Mouse (Mus musculus) CH12.LX (cell line): ENCODE measurements around the gene Phb. TPM values are rescaled to one million over a fixed set of nuclear protein-coding genes. Genes with fewer than 3 reads are reported as not detected.

Source experiments
- DNase-seq: peaks from one replicate; pipeline ENCODE4 v3.0.0-alpha.2; 2013; ENCODE audit errors: extremely low read depth
- H3K27ac ChIP-seq: 2 replicates; pipeline ENCODE4 v1.5.1; 2012; ENCODE audit warnings: low read depth, mild to moderate bottlenecking, control low read depth, moderate library complexity; ENCODE audit not compliant: insufficient read depth
- H3K27me3 ChIP-seq: replicated peaks from 2 replicates; pipeline ENCODE3; 2012; ENCODE audit warnings: inconsistent platforms
- H3K36me3 ChIP-seq, 2 experiments: replicated peaks in 1 of 2; 2 replicates each; pipeline versions ENCODE3 to v1.6.1; 2012; ENCODE audit warnings: inconsistent platforms in 1 of 2, low read length in 1 of 2, mild to moderate bottlenecking in 1 of 2, mixed read lengths in 1 of 2, moderate library complexity in 1 of 2; ENCODE audit not compliant: control insufficient read depth in 1 of 2, insufficient read depth in 1 of 2
- H3K4me1 ChIP-seq, 2 experiments: 2 replicates each; pipeline ENCODE4 v1.6.1; 2012; ENCODE audit warnings: inconsistent platforms in 1 of 2, moderate library complexity in 1 of 2; ENCODE audit not compliant: insufficient read depth in 2 of 2, control insufficient read depth in 1 of 2
- H3K4me2 ChIP-seq: 2 replicates; pipeline ENCODE4 v1.6.1; 2012; ENCODE audit warnings: low read depth, mild to moderate bottlenecking, control low read depth; ENCODE audit not compliant: poor library complexity, insufficient read depth, severe bottlenecking
- H3K4me3 ChIP-seq, 3 experiments: fragments of 150-350 bp in 1 of 3; sonication (generic) in 1 of 3; replicated peaks in 1 of 3; 2 replicates each; pipeline versions ENCODE3 to v1.5.1; 2011 to 2012; ENCODE audit warnings: low read depth in 2 of 3, low read length in 2 of 3, mild to moderate bottlenecking in 2 of 3, moderate library complexity in 2 of 3, control low read depth in 1 of 3, improper control_type of control experiment in 1 of 3, inconsistent platforms in 1 of 3, mixed read lengths in 1 of 3; ENCODE audit not compliant: poor library complexity in 1 of 3
- H3K79me2 ChIP-seq: replicated peaks from 2 replicates; pipeline ENCODE4 v1.6.1; 2012; ENCODE audit warnings: mild to moderate bottlenecking, moderate library complexity; ENCODE audit not compliant: control insufficient read depth, poor library complexity, insufficient read depth, severe bottlenecking; ENCODE audit errors: extremely low read depth
- H3K9ac ChIP-seq: 2 replicates; pipeline ENCODE4 v1.6.1; 2012; ENCODE audit warnings: low read depth, mild to moderate bottlenecking, control low read depth, moderate library complexity; ENCODE audit not compliant: insufficient read depth
- H3K9me3 ChIP-seq: replicated peaks from 2 replicates; pipeline ENCODE3; 2012; ENCODE audit warnings: low read length, inconsistent platforms, mixed read lengths
- BHLHE40 ChIP-seq: IDR thresholded peaks from 2 replicates; pipeline ENCODE4 v1.6.1; 2011; ENCODE audit warnings: mild to moderate bottlenecking, low read depth, low read length, improper control_type of control experiment
- CHD1 ChIP-seq: IDR thresholded peaks from 2 replicates; pipeline ENCODE4 v1.6.1; 2012; ENCODE audit warnings: low read depth, low read length, improper control_type of control experiment, inconsistent platforms
- CTCF ChIP-seq, 2 experiments: IDR thresholded peaks in 1 of 2; conservative IDR thresholded peaks in 1 of 2; 2 replicates each; pipeline ENCODE4 v1.5.1; 2011 to 2012; ENCODE audit warnings: low read depth in 2 of 2, low read length in 2 of 2, improper control_type of control experiment in 1 of 2, inconsistent platforms in 1 of 2, mild to moderate bottlenecking in 1 of 2, moderate library complexity in 1 of 2
- ELF1 ChIP-seq: IDR thresholded peaks from 2 replicates; pipeline ENCODE4 v1.6.1; 2014; ENCODE audit warnings: low read depth, mild to moderate bottlenecking, inconsistent platforms, low read length, improper control_type of control experiment
- EP300 ChIP-seq: IDR thresholded peaks from 2 replicates; pipeline ENCODE4 v1.6.1; 2011; ENCODE audit warnings: low read length, improper control_type of control experiment
- GABPA ChIP-seq: IDR thresholded peaks from 2 replicates; pipeline ENCODE4 v1.6.1; 2012; ENCODE audit warnings: low read depth, low read length, improper control_type of control experiment, inconsistent platforms; ENCODE audit not compliant: insufficient replicate concordance
- HCFC1 ChIP-seq: IDR thresholded peaks from 2 replicates; pipeline ENCODE4 v1.6.1; 2012; ENCODE audit warnings: low read depth, mild to moderate bottlenecking, inconsistent platforms, low read length, improper control_type of control experiment
- IRF4 ChIP-seq: IDR thresholded peaks from 2 replicates; pipeline ENCODE4 v1.6.1; 2014; ENCODE audit warnings: low read depth, mild to moderate bottlenecking, inconsistent platforms, low read length, improper control_type of control experiment
- JUN ChIP-seq: IDR thresholded peaks from 2 replicates; pipeline ENCODE4 v1.6.1; 2011; ENCODE audit warnings: low read depth, mild to moderate bottlenecking, low read length, improper control_type of control experiment, moderate library complexity; ENCODE audit not compliant: insufficient read depth
- KAT2A ChIP-seq: IDR thresholded peaks from 2 replicates; pipeline ENCODE4 v1.6.1; 2012; ENCODE audit warnings: low read length, improper control_type of control experiment, inconsistent platforms; ENCODE audit not compliant: insufficient replicate concordance
- MAX ChIP-seq: IDR thresholded peaks from 2 replicates; pipeline ENCODE4 v1.6.1; 2011; ENCODE audit warnings: low read length, improper control_type of control experiment
- MAZ ChIP-seq: IDR thresholded peaks from 2 replicates; pipeline ENCODE4 v1.6.1; 2012; ENCODE audit warnings: low read depth, mild to moderate bottlenecking, inconsistent platforms, low read length, improper control_type of control experiment, moderate library complexity
- MEF2A ChIP-seq: IDR thresholded peaks from 2 replicates; pipeline ENCODE4 v1.6.1; 2014; ENCODE audit warnings: low read depth, mild to moderate bottlenecking, inconsistent platforms, low read length, improper control_type of control experiment, borderline replicate concordance
- MXI1 ChIP-seq: IDR thresholded peaks from 2 replicates; pipeline ENCODE4 v1.6.1; 2011; ENCODE audit warnings: mild to moderate bottlenecking, low read depth, low read length, improper control_type of control experiment
- MYC ChIP-seq: IDR thresholded peaks from 2 replicates; pipeline ENCODE4 v1.6.1; 2011; ENCODE audit warnings: low read depth, mild to moderate bottlenecking, improper control_type of control experiment, low read length
- NELFE ChIP-seq: IDR thresholded peaks from 2 replicates; pipeline ENCODE4 v1.6.1; 2011; ENCODE audit warnings: low read depth, low read length, improper control_type of control experiment
- NRF1 ChIP-seq: IDR thresholded peaks from 2 replicates; pipeline ENCODE4 v1.6.1; 2014; ENCODE audit warnings: low read depth, mild to moderate bottlenecking, inconsistent platforms, low read length, improper control_type of control experiment, moderate library complexity
- PAX5 ChIP-seq: IDR thresholded peaks from 2 replicates; pipeline ENCODE4 v1.6.1; 2012; ENCODE audit warnings: low read length, inconsistent platforms, mixed read lengths
- SIN3A ChIP-seq: IDR thresholded peaks from 2 replicates; pipeline ENCODE4 v1.6.1; 2012; ENCODE audit warnings: low read length, improper control_type of control experiment, inconsistent platforms
- TBP ChIP-seq: conservative IDR thresholded peaks from 2 replicates; pipeline ENCODE4 v1.6.1; 2011; ENCODE audit warnings: low read depth, low read length, improper control_type of control experiment
- TCF12 ChIP-seq: IDR thresholded peaks from 2 replicates; pipeline ENCODE4 v1.6.1; 2014; ENCODE audit warnings: low read depth, mild to moderate bottlenecking, inconsistent platforms, low read length, improper control_type of control experiment
- UBTF ChIP-seq: IDR thresholded peaks from 2 replicates; pipeline ENCODE4 v1.6.1; 2012; ENCODE audit warnings: low read depth, mild to moderate bottlenecking, inconsistent platforms, low read length, improper control_type of control experiment, moderate library complexity
- USF1 ChIP-seq: IDR thresholded peaks from 2 replicates; pipeline ENCODE4 v1.6.1; 2014; ENCODE audit warnings: low read depth, mild to moderate bottlenecking, inconsistent platforms, low read length, improper control_type of control experiment
- USF2 ChIP-seq: conservative IDR thresholded peaks from 2 replicates; pipeline ENCODE4 v1.6.1; 2011; ENCODE audit warnings: low read depth, low read length, improper control_type of control experiment
- ZC3H11A ChIP-seq: IDR thresholded peaks from 2 replicates; pipeline ENCODE4 v1.6.1; 2012; ENCODE audit warnings: low read depth, mild to moderate bottlenecking, inconsistent platforms, low read length, improper control_type of control experiment
- ZKSCAN1 ChIP-seq: IDR thresholded peaks from 2 replicates; pipeline ENCODE4 v1.6.1; 2012; ENCODE audit warnings: low read depth, inconsistent platforms, low read length, improper control_type of control experiment, borderline replicate concordance
- ZMIZ1 ChIP-seq: IDR thresholded peaks from 2 replicates; pipeline ENCODE4 v1.6.1; 2012; ENCODE audit warnings: low read depth, mild to moderate bottlenecking, inconsistent platforms, low read length, improper control_type of control experiment
- dilution Hi-C: fragments of 300-500 bp; cut with MboI; formaldehyde crosslinking; loops from 2 replicates; pipeline ENCODE4 v1.14.3; 2020; ENCODE audit warnings: low sequenced_read_pairs; ENCODE audit not compliant: extremely low pct_unique_long_range_greater_than_20kb, extremely low pct_ligation_motif_present
- in situ Hi-C: fragments of 300-500 bp; cut with MboI; formaldehyde crosslinking; loops from 3 replicates; pipeline ENCODE4 v1.14.3; 2019; ENCODE audit warnings: low sequenced_read_pairs, low pct_ligation_motif_present, low pct_unique_long_range_greater_than_20kb, mixed read lengths
- polyA plus RNA-seq: library from polyadenylated mRNA; unstranded; fragments of >175 nt; gene quantifications from 2 replicates; pipeline ENCODE4 v1.2.1, GENCODE M21; 2012; ENCODE audit warnings: low read depth; ENCODE audit not compliant: insufficient read length
- total RNA-seq, 2 experiments: library from RNA; depleted of rRNA; stranded (reverse); fragments of 300-350 nt in 1 of 2; fragments of >200 nt in 1 of 2; gene quantifications; 2 replicates each; pipeline ENCODE4 v1.2.3; 2012 to 2014

The Phb gene
- total and polyA plus RNA-seq, 3 experiments, result 405 to 699 (median 512) TPM

DNA sequence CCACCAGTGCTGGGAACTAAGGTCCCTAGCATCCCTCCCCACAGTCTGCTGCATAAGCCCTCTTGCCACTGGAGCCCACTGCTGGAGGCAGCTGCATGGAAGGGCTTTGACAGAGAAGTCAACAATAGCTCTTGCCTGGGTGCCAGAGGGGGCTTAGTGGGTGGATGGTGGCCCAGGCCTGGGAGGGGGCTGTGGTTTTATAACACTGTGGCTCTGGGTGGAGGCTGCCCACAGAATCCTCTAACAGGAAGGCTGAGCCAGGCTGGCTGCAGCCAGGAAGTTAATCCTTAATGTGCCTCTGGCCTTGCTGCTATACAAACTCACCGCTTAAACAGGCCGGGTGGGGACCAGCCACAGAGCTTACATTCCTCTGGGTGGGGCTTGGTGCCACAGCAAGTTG, 31.7 kb upstream of the Phb start:
- no peaks in the 10 kb centered on the region for H3K4me1 ChIP-seq
- TF ChIP-seq UBTF, result no peak
- TF ChIP-seq MXI1, result no peak
- TF ChIP-seq NELFE, result no peak
- no peak for TF ChIP-seq ZKSCAN1
- no peak for TF ChIP-seq MAX
- TF ChIP-seq HCFC1, result no peak
- no peak for TF ChIP-seq KAT2A
- no peak for TF ChIP-seq USF2
- no peak for TF ChIP-seq TBP
- no peak for TF ChIP-seq SIN3A
- no peak for TF ChIP-seq NRF1
- TF ChIP-seq ZC3H11A, result no peak
- no peak for TF ChIP-seq JUN
- no peak for TF ChIP-seq ZMIZ1
- no peak for TF ChIP-seq EP300
- TF ChIP-seq MEF2A, result no peak
- no peak for TF ChIP-seq PAX5
- peaks cover 12% of the 10 kb centered on the region for H3K9me3 ChIP-seq
- no peaks in the 10 kb centered on the region for H3K79me2 ChIP-seq
- no peak overlapping the region for H3K9ac ChIP-seq
- in situ Hi-C loops (no loop called here), dilution Hi-C loops (no loop called here)
- H3K27ac ChIP-seq, result no peak overlapping the region
- peaks cover 87% of the 10 kb centered on the region for H3K27me3 ChIP-seq
- no peaks in the 10 kb centered on the region for H3K36me3 ChIP-seq
- H3K4me2 ChIP-seq, result no peak overlapping the region
- H3K4me3 ChIP-seq, result no peak overlapping the region
- DNase-seq, result no peak

DNA sequence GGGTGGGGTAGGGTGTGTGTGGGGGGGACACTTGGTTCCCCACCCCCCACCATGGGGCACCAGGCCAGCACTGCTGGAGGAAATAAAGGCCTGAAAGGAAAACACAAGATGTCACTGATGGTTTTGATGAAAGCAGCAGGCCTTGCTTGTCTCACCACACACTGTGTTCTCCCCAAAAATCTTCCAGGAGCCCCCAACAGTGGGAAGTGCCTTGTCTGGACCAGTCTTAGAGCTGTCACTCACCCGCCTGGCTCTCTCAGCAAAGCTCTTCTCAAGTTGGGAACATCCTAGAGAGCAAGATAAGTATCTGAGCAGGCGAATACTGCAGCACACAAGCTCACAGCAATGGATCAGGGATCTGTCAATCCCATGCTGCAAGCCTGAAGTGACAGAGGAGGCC, 26.0 kb upstream of the Phb start:
- dilution Hi-C loops (no loop called here), in situ Hi-C loops (no loop called here)
- TF ChIP-seq TCF12, result no peak
- no peak for TF ChIP-seq ZC3H11A
- no peak for TF ChIP-seq ELF1
- TF ChIP-seq BHLHE40, result no peak
- TF ChIP-seq EP300, result no peak
- TF ChIP-seq HCFC1, result no peak
- TF ChIP-seq GABPA, result no peak
- TF ChIP-seq MAZ, result no peak
- TF ChIP-seq CTCF (conservative IDR thresholded peaks at IDR 0.05 in 1 of 2, IDR thresholded peaks at IDR 0.05 in 1 of 2; ENCODE audit: low read depth in 2 of 2, low read length in 2 of 2), result no peak
- no peak for TF ChIP-seq MEF2A
- no peak for TF ChIP-seq SIN3A
- no peak for TF ChIP-seq MXI1
- no peak for TF ChIP-seq CHD1
- no peak for TF ChIP-seq USF1
- TF ChIP-seq JUN, result no peak
- no peak for TF ChIP-seq IRF4
- no peak for TF ChIP-seq MAX
- TF ChIP-seq MYC, result no peak
- TF ChIP-seq TBP, result no peak
- H3K79me2 ChIP-seq, result no peaks in the 10 kb centered on the region
- H3K4me2 ChIP-seq, result no peak overlapping the region
- DNase-seq, result no peak
- H3K27me3 ChIP-seq, result peaks cover 93% of the 10 kb centered on the region
- H3K36me3 ChIP-seq, result no peaks in the 10 kb centered on the region
- H3K9ac ChIP-seq, result no peak overlapping the region
- no peak overlapping the region for H3K27ac ChIP-seq
- peaks cover 5 to 11% of the 10 kb centered on the region in 2 experiments for H3K4me1 ChIP-seq
- H3K4me3 ChIP-seq, result no peak overlapping the region
- peaks cover 12% of the 10 kb centered on the region for H3K9me3 ChIP-seq
